Mouse (Mus musculus) heart, embryonic 12.5 days (tissue): ENCODE measurements around the gene Rin2. TPM values are rescaled to one million over a fixed set of nuclear protein-coding genes. Genes with fewer than 3 reads are reported as not detected.
"Not testable (repeated sequence)": the region's sequence is repeated elsewhere in the genome, so short reads cannot be mapped to it uniquely, and the experiment has no call there.

Experiments
- ATAC-seq: fragments of 200-750 bp; cut with Nextera tagmentation; 2 replicates; pipeline ENCODE4 v1.8.0; 2017; ENCODE audit warnings: moderate TSS enrichment, moderate library complexity; ENCODE audit not compliant: insufficient number of reproducible peaks, low FRiP score
- H3K27ac ChIP-seq: fragments of 300-500 bp; sonication (generic); 2 replicates; pipeline ENCODE4 v1.5.1; 2016; ENCODE audit warnings: mild to moderate bottlenecking, moderate library complexity; ENCODE audit not compliant: poor library complexity, severe bottlenecking
- H3K27me3 ChIP-seq: fragments of 300-500 bp; sonication (generic); replicated peaks from 2 replicates; pipeline ENCODE4 v1.6.1; 2016; ENCODE audit warnings: mild to moderate bottlenecking, moderate library complexity
- H3K36me3 ChIP-seq: fragments of 300-500 bp; sonication (generic); 2 replicates; pipeline ENCODE4 v1.6.1; 2016; ENCODE audit warnings: mild to moderate bottlenecking, moderate library complexity
- H3K4me1 ChIP-seq: fragments of 300-500 bp; sonication (generic); replicated peaks from 2 replicates; pipeline ENCODE4 v1.6.1; 2016; ENCODE audit warnings: mild to moderate bottlenecking
- H3K4me2 ChIP-seq: fragments of 300-500 bp; sonication (generic); 2 replicates; pipeline ENCODE4 v1.6.1; 2016; ENCODE audit warnings: mild to moderate bottlenecking, moderate library complexity
- H3K4me3 ChIP-seq: fragments of 300-500 bp; sonication (generic); 2 replicates; pipeline ENCODE4 v1.5.1; 2016; ENCODE audit warnings: mild to moderate bottlenecking
- H3K9ac ChIP-seq: fragments of 300-500 bp; sonication (generic); 2 replicates; pipeline ENCODE4 v1.6.1; 2016; ENCODE audit warnings: mild to moderate bottlenecking, moderate library complexity
- H3K9me3 ChIP-seq: fragments of 300-500 bp; sonication (generic); replicated peaks from 2 replicates; pipeline ENCODE4 v1.6.1; 2016; ENCODE audit warnings: mild to moderate bottlenecking, moderate library complexity
- WGBS: fragments of 180-500 bp; shearing (Covaris S2); methylation state at CpG from one replicate; pipeline ENCODE4 v1.1.7; 2016; 5-methylcytosine and 5-hydroxymethylcytosine counted together
- microRNA-seq: library from miRNA; unstranded; fragments of <30 nt; microRNA quantifications from one replicate; pipeline ENCODE4, GENCODE M21; 2017
- polyA plus RNA-seq: library from polyadenylated mRNA; unstranded; fragments of >200 nt; fragmentation: Nextera tagmentation; extraction: Ambion mirVana; gene quantifications from 2 replicates; pipeline ENCODE4 v1.2.1, GENCODE M21; 2016

Gene Rin2
- polyA plus RNA-seq, 1 experiment from 2014 or later: 19.0 TPM

- 77% methylated on average over 6 of the region's 6 CpGs for WGBS
- no peaks in the 10 kb centered on the region for H3K27me3 ChIP-seq
- ATAC-seq: no peak
- H3K4me1 ChIP-seq: peaks cover 21% of the 10 kb centered on the region
- H3K9me3 ChIP-seq: no peaks in the 10 kb centered on the region
- H3K4me2 ChIP-seq: peak overlapping the region; percentile 13; the same call in 1 of the 2 replicates
- peaks cover 23% of the 10 kb centered on the region for H3K36me3 ChIP-seq
- no peak overlapping the region for H3K27ac ChIP-seq
- H3K9ac ChIP-seq: no peak overlapping the region
- H3K4me3 ChIP-seq: no peak overlapping the region
These were observed 230.1 kb downstream of the Rin2 start for GRCm38 (mm10) chr2:145905156-145905555.

GRCm38 (mm10) chr2:145905884-145906283 is 230.9 kb downstream of the Rin2 start:
- Histone ChIP-seq H3K4me1 (peaks cover 21% of the 10 kb centered on the region), H3K36me3 (peaks cover 30% of the 10 kb centered on the region)
- not testable (repeated sequence) for H3K27me3 ChIP-seq, H3K9me3 ChIP-seq, H3K27ac ChIP-seq, H3K4me2 ChIP-seq, ATAC-seq, H3K9ac ChIP-seq, H3K4me3 ChIP-seq
- WGBS: 42% methylated on average over 4 of the region's 4 CpGs

GRCm38 (mm10) chr2:145920941-145921650 is 246.1 kb downstream of the Rin2 start:
- no peak for ATAC-seq
- peaks cover 81% of the 10 kb centered on the region for H3K36me3 ChIP-seq
- H3K4me2 ChIP-seq: no peak overlapping the region
- H3K27me3 ChIP-seq: no peaks in the 10 kb centered on the region
- H3K9ac ChIP-seq: no peak overlapping the region
- H3K4me1 ChIP-seq: no peaks in the 10 kb centered on the region
- H3K27ac ChIP-seq: no peak overlapping the region
- no peaks in the 10 kb centered on the region for H3K9me3 ChIP-seq
- WGBS: 87% methylated on average over 8 of the region's 8 CpGs
- no peak overlapping the region for H3K4me3 ChIP-seq

GRCm38 (mm10) chr2:145934339-145935231 is 259.6 kb downstream of the Rin2 start, which contains the start of the genes Cfap61 and Crnkl1:
TSS of gene Cfap61 (plus strand) at chr2:145934784.
TSS of gene Crnkl1 (minus strand) at chr2:145935014.
- no peaks in the 10 kb centered on the region for H3K9me3 ChIP-seq
- H3K36me3 ChIP-seq: peaks cover 24% of the 10 kb centered on the region
- peaks cover 8% of the 10 kb centered on the region for H3K4me1 ChIP-seq
- H3K9ac ChIP-seq: peak within 1 kb of the TSS; percentile 77
- under 1% methylated on average over 61 of the region's 61 CpGs for WGBS
- ATAC-seq: peak; percentile 95
- no peaks in the 10 kb centered on the region for H3K27me3 ChIP-seq
- no peak within 1 kb of the TSS for H3K27ac ChIP-seq
- peak within 1 kb of the TSS; percentile 90 for H3K4me2 ChIP-seq
- H3K4me3 ChIP-seq: peak within 1 kb of the TSS; percentile 87

- H3K4me1 ChIP-seq: peaks cover 8% of the 10 kb centered on the region
These were observed 262.0 kb downstream of the Rin2 start for GRCm38 (mm10) chr2:145936975-145937374.

More at GRCm38 (mm10) chr2:145936975-145937374, 262.0 kb downstream of the Rin2 start:
- H3K9me3 ChIP-seq: no peaks in the 10 kb centered on the region
- no peaks in the 10 kb centered on the region for H3K27me3 ChIP-seq
- peak overlapping the region; percentile 48; the same call in 1 of the 2 replicates for H3K27ac ChIP-seq
- H3K9ac ChIP-seq: no peak overlapping the region
- H3K4me3 ChIP-seq: no peak overlapping the region
- no peak for ATAC-seq
- H3K36me3 ChIP-seq: peaks cover 5% of the 10 kb centered on the region
- WGBS: 46% methylated on average over 8 of the region's 8 CpGs
- H3K4me2 ChIP-seq: peak overlapping the region; percentile 24

Small RNAs within 50 kb of the gene (microRNA-seq; reads per million reads assigned to microRNA genes)
- gene Gm25026: not detected

Other genes starting within 250 kb of the Rin2 start
- gene Naa20, start 226.9 kb downstream of the Rin2 start, polyA plus RNA-seq: 164 and 166 TPM in 2 replicates